Mouse (Mus musculus) urinary bladder, postnatal 36 days (tissue): Measurements from ENCODE around the gene Pqbp1.

Experiments used
- DNase-seq, 2 experiments: peaks; one replicate each; pipeline ENCODE4 v3.0.0; 2022; ENCODE audit warnings: low spot score in 2 of 2, mixed read lengths in 1 of 2

Gene Pqbp1

GRCm38 (mm10) chrX:7878495-7878894, 20.6 kb downstream of the Pqbp1 start:
- no peak for DNase-seq

- peak; percentile 59 to 77 for DNase-seq
Measured at GRCm38 (mm10) chrX:7878007-7878419, 21.1 kb downstream of the Pqbp1 start, which contains the start of gene Pim2. Pim2 (plus strand) TSS chrX:7878262.

DNA sequence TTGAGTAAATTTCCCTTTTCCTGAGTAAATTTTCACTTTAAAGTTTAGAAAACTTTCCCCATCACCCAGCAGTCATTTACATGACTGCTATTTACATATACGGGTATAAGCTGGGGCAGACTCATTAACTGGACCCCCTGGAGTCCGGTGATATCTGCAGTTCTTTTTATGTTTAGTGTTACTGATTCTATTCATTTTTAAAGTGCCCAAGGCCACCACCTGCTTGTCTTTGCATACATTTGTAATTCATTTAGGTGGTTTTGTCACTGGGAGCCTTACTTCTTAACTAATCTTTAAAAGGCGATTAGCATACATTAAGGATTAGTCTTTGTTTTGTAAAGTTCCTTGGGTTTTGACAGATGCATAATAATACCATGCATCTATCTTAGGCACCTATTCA, 29.2 kb downstream of the Pqbp1 start:
- DNase-seq: no peak

DNA sequence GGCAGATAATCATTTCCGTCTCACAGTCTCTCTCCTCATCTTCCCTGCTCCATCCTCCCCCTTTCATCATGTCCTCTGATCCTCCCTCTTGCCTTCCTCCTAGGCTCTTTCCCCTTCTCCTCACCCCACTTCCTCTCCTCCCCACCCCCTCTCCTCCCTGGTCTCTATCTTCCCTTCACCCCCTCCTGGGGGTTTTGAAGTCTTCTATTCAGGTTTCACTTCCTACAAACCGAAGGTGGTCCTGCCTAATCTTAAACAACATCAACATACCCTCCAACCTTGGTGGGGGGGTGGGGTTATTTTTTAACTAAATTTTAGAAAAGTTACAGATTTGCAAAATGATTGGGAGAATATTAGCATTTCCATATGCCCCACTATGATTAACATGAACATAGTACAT, 30.6 kb downstream of the Pqbp1 start:
- DNase-seq: no peak

DNA sequence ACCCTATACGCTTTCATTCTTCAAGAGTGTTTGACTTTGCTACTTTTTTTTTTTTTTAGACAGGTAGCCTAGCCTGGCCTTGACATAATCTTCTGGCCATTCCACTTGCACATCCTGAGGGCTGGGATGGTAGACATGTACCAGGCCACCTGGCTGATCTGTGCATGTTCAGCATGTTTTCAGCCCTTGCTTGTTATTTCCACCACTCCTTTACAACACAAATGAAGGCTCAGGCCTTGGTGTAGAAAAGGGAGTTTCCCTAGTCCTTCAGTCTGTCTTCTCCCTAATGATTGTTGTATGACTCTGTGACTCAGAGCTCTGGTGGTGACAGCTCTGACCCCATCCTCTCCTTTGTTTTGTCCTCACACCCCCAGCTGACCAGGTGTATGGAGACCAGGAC, 31.9 kb downstream of the Pqbp1 start:
- no peak for DNase-seq

DNA sequence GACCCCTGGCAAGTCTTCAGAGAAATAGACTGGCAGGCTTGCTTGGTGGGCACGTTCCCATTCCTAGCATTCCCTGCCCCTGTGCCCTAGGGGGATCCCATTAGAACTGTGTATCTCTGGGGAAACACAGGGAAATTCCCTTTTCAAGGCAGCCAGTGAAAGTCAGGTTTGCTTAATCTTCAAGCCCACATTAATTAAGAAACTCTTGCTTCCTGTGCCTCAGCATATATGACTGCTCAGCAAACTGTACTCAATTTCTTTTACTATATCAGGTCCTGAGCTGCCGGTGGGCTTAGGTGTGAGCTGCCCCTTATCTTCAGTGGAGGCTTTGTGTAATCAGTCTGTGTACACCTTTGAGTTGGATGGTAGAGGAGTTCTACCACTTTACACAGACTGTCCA, 33.3 kb downstream of the Pqbp1 start:
- DNase-seq: no peak

GRCm38 (mm10) chrX:7865343-7865742, 33.7 kb downstream of the Pqbp1 start:
- no peak for DNase-seq

DNA sequence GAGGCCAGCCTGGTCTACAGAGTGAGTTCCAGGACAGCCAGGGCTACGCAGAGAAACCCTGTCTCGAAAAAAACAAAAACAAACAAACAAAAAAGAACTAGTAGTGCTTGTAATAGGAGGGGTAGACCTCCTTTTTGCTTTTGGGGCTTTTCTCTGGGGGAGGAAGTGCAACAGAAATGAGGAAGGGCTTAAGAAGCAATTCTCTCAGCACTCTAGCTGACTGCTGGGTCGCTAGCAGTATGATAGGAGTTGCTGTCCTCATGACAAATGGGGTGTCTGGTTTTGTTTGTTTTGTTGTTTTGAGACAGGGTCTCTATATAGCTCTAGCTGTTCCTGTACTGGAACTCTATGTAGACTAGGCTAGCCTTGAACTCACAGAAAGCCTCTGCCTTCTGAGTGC, 34.5 kb downstream of the Pqbp1 start:
- no peak for DNase-seq

- no peak for DNase-seq
Measured at GRCm38 (mm10) chrX:7863181-7863580, 35.9 kb downstream of the Pqbp1 start.

GRCm38 (mm10) chrX:7859191-7859753, 39.8 kb downstream of the Pqbp1 start:
- DNase-seq: no peak

DNA sequence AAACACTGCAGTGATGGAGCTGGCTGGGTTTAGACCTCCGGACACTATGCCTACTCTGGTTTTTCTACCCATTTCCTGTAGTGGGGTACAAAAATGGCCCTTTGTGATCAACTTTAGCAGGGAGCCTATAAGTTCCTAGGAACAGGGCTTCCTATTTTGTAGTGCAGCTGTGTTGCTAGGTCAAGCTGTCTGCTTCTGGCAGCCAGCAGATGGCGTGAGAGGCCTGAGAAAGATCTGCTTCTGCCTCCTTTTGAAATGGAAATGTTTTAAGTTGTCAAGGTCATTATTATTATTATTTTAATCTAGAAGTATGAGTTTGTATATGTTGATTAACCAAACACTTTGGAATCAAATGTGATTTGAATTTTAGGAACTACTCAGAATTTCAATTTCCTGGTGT, 44.5 kb downstream of the Pqbp1 start:
- DNase-seq: no peak

DNA sequence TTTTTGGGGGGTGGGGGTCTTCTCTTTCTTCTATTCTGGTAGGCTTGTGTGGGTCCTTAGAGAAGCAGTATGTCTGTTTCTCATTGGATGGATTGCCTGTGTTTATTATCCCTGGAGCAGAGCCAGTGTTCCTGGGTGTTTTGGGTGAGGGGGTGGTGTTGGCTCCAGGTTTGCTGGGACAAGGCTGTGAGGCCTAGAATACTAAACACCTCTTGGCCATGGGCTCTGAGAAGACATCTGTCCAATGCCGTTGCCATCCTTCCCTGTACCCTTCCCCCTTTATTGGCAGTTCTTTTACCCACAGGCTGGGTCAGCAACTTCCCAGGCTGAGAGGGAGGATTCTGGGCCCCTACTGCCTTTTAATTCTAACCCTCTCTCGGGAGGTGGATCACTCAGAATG, 51.2 kb downstream of the Pqbp1 start:
- no peak for DNase-seq
